Mouse (Mus musculus): ENCODE results near the gene Olfr156. TPM values are rescaled to one million over a fixed set of nuclear protein-coding genes. Genes with fewer than 3 reads are reported as not detected.

The Olfr156 gene
- not detected in 2 replicates for polyA plus RNA-seq (2016; fragmentation: Nextera tagmentation; extraction: Ambion mirVana)

GRCm38 (mm10) chr4:43823845-43824337 lies at the start of gene Olfr156:
TSS of gene Olfr156 (minus strand) at chr4:43823895.
- no peak for ATAC-seq (ENCODE audit: low FRiP score, low read depth)

GRCm38 (mm10) chr4:43869821-43870220 lies 46.1 kb upstream of the Olfr156 start:
- WGBS = 94% methylated on average over 10 of the region's 10 CpGs
- Histone ChIP-seq H3K4me3 (no peak overlapping the region), H3K27ac (replicated peaks) (no peak overlapping the region), H3K27me3 (0 out of 2 replicates have a peak, but pooled peaks cover 3% of the 10 kb centered on the region), H3K4me2 (replicated peaks) (no peak overlapping the region), H3K9me3 (no peaks in the 10 kb centered on the region), H3K4me1 (peaks cover 2% of the 10 kb centered on the region; the same call in 1 of the 2 replicates), H3K36me3 (no peaks in the 10 kb centered on the region), H3K9ac (replicated peaks) (no peak overlapping the region)
- no peak for ATAC-seq (ENCODE audit: low FRiP score, low read depth)

More at GRCm38 (mm10) chr4:43823845-43824337, at the start of gene Olfr156:
- H3K9me3 ChIP-seq = no peaks in the 10 kb centered on the region
- H3K9ac ChIP-seq (replicated peaks) = no peak within 1 kb of the TSS
- no peaks in the 10 kb centered on the region for H3K4me1 ChIP-seq
- no peaks in the 10 kb centered on the region for H3K36me3 ChIP-seq
- H3K27me3 ChIP-seq = no peaks in the 10 kb centered on the region
- H3K4me2 ChIP-seq (replicated peaks) = no peak within 1 kb of the TSS
- H3K4me3 ChIP-seq = no peak within 1 kb of the TSS
- 9% methylated on average over 7 of the region's 7 CpGs for WGBS
- H3K27ac ChIP-seq (replicated peaks) = no peak within 1 kb of the TSS

GRCm38 (mm10) chr4:43863298-43863697 lies 39.6 kb upstream of the Olfr156 start:
- Histone ChIP-seq H3K27me3 (peaks cover 5% of the 10 kb centered on the region; the same call in 1 of the 2 replicates), H3K4me2 (replicated peaks) (no peak overlapping the region), H3K4me1 (no peaks in the 10 kb centered on the region), H3K9me3 (no peaks in the 10 kb centered on the region), H3K36me3 (no peaks in the 10 kb centered on the region), H3K27ac (replicated peaks) (no peak overlapping the region), H3K4me3 (no peak overlapping the region), H3K9ac (replicated peaks) (no peak overlapping the region)
- ATAC-seq (ENCODE audit: low FRiP score, low read depth) = no peak
- WGBS = 75% methylated on average over 4 of the region's 4 CpGs

- Histone ChIP-seq H3K4me1 (no peaks in the 10 kb centered on the region), H3K9ac (replicated peaks) (no peak overlapping the region), H3K36me3 (no peaks in the 10 kb centered on the region), H3K27ac (replicated peaks) (no peak overlapping the region), H3K9me3 (no peaks in the 10 kb centered on the region), H3K27me3 (peaks cover 5% of the 10 kb centered on the region; the same call in 1 of the 2 replicates), H3K4me3 (no peak overlapping the region), H3K4me2 (replicated peaks) (no peak overlapping the region)
- 15% methylated on average over 14 of the region's 14 CpGs for WGBS
- no peak for ATAC-seq (ENCODE audit: low FRiP score, low read depth)
These were observed 37.2 kb upstream of the Olfr156 start for GRCm38 (mm10) chr4:43860744-43861519.

- no peak overlapping the region for H3K27ac ChIP-seq (replicated peaks)
- ATAC-seq (ENCODE audit: low FRiP score, low read depth) = no peak
- WGBS = 79% methylated on average over 10 of the region's 10 CpGs
- H3K4me2 ChIP-seq (replicated peaks) = no peak overlapping the region
- no peak overlapping the region for H3K4me3 ChIP-seq
- no peaks in the 10 kb centered on the region for H3K9me3 ChIP-seq
- peaks cover 5% of the 10 kb centered on the region; the same call in 1 of the 2 replicates for H3K27me3 ChIP-seq
- no peak overlapping the region for H3K9ac ChIP-seq (replicated peaks)
- no peaks in the 10 kb centered on the region for H3K4me1 ChIP-seq
- H3K36me3 ChIP-seq = no peaks in the 10 kb centered on the region
These were observed 36.2 kb upstream of the Olfr156 start for GRCm38 (mm10) chr4:43859886-43860285.

GRCm38 (mm10) chr4:43854101-43854500 lies 30.4 kb upstream of the Olfr156 start:
- H3K4me1 ChIP-seq = no peaks in the 10 kb centered on the region
- no peaks in the 10 kb centered on the region for H3K27me3 ChIP-seq
- H3K4me2 ChIP-seq (replicated peaks) = no peak overlapping the region
- ATAC-seq (ENCODE audit: low FRiP score, low read depth) = no peak
- no peaks in the 10 kb centered on the region for H3K9me3 ChIP-seq
- WGBS = 79% methylated on average over 8 of the region's 8 CpGs
- no peak overlapping the region for H3K9ac ChIP-seq (replicated peaks)
- H3K36me3 ChIP-seq = no peaks in the 10 kb centered on the region
- no peak overlapping the region for H3K4me3 ChIP-seq
- H3K27ac ChIP-seq (replicated peaks) = no peak overlapping the region

- no peak within 1 kb of the TSS for H3K27ac ChIP-seq (replicated peaks)
- no peak within 1 kb of the TSS for H3K9ac ChIP-seq (replicated peaks)
- no peaks in the 10 kb centered on the region for H3K27me3 ChIP-seq
- 88% methylated on average over 6 of the region's 6 CpGs for WGBS
- no peaks in the 10 kb centered on the region for H3K9me3 ChIP-seq
- H3K4me2 ChIP-seq (replicated peaks) = no peak within 1 kb of the TSS
- no peak for ATAC-seq (ENCODE audit: low FRiP score, low read depth)
- H3K4me3 ChIP-seq = no peak within 1 kb of the TSS
- no peaks in the 10 kb centered on the region for H3K36me3 ChIP-seq
- no peaks in the 10 kb centered on the region for H3K4me1 ChIP-seq
These were observed 27.6 kb upstream of the Olfr156 start, which contains the start of gene Olfr155 for GRCm38 (mm10) chr4:43851265-43851664. TSS of gene Olfr155 (plus strand) at chr4:43851565.

- H3K27ac ChIP-seq (replicated peaks) = no peak within 1 kb of the TSS
- H3K4me1 ChIP-seq = no peaks in the 10 kb centered on the region
- H3K4me2 ChIP-seq (replicated peaks) = no peak within 1 kb of the TSS
- H3K36me3 ChIP-seq = no peaks in the 10 kb centered on the region
- no peaks in the 10 kb centered on the region for H3K9me3 ChIP-seq
- 53% methylated on average over 1 of the region's 1 CpGs for WGBS
- no peak within 1 kb of the TSS for H3K4me3 ChIP-seq
- H3K9ac ChIP-seq (replicated peaks) = no peak within 1 kb of the TSS
- no peak for ATAC-seq (ENCODE audit: low FRiP score, low read depth)
- H3K27me3 ChIP-seq = no peaks in the 10 kb centered on the region
These were observed 16.4 kb upstream of the Olfr156 start, which contains the start of gene Olfr157 for GRCm38 (mm10) chr4:43840101-43840500. TSS of gene Olfr157 (minus strand) at chr4:43840201.

- Histone ChIP-seq H3K9ac (replicated peaks) (no peak overlapping the region), H3K9me3 (no peaks in the 10 kb centered on the region), H3K4me3 (no peak overlapping the region), H3K4me2 (replicated peaks) (no peak overlapping the region), H3K36me3 (no peaks in the 10 kb centered on the region), H3K27ac (replicated peaks) (no peak overlapping the region), H3K27me3 (no peaks in the 10 kb centered on the region), H3K4me1 (no peaks in the 10 kb centered on the region)
- 67% methylated on average over 3 of the region's 3 CpGs for WGBS
- no peak for ATAC-seq (ENCODE audit: low FRiP score, low read depth)
These were observed 14.6 kb upstream of the Olfr156 start for GRCm38 (mm10) chr4:43838326-43838725.

- H3K4me2 ChIP-seq (replicated peaks) = no peak overlapping the region
- H3K36me3 ChIP-seq = no peaks in the 10 kb centered on the region
- no peak for ATAC-seq (ENCODE audit: low FRiP score, low read depth)
- H3K9ac ChIP-seq (replicated peaks) = no peak overlapping the region
- H3K27ac ChIP-seq (replicated peaks) = no peak overlapping the region
- no peak overlapping the region for H3K4me3 ChIP-seq
- no peaks in the 10 kb centered on the region for H3K4me1 ChIP-seq
- H3K27me3 ChIP-seq = no peaks in the 10 kb centered on the region
- no peaks in the 10 kb centered on the region for H3K9me3 ChIP-seq
- WGBS = 70% methylated on average over 4 of the region's 4 CpGs
These were observed 11.1 kb upstream of the Olfr156 start for GRCm38 (mm10) chr4:43834749-43835148.

GRCm38 (mm10) chr4:43833752-43834151 lies 10.1 kb upstream of the Olfr156 start:
- ATAC-seq (ENCODE audit: low FRiP score, low read depth) = no peak
- Histone ChIP-seq H3K27ac (replicated peaks) (no peak overlapping the region), H3K27me3 (no peaks in the 10 kb centered on the region), H3K4me3 (no peak overlapping the region), H3K9ac (replicated peaks) (no peak overlapping the region), H3K4me2 (replicated peaks) (no peak overlapping the region), H3K9me3 (no peaks in the 10 kb centered on the region), H3K36me3 (no peaks in the 10 kb centered on the region), H3K4me1 (no peaks in the 10 kb centered on the region)
- 59% methylated on average over 5 of the region's 5 CpGs for WGBS

- no peaks in the 10 kb centered on the region for H3K4me1 ChIP-seq
- H3K4me3 ChIP-seq = no peak overlapping the region
- H3K36me3 ChIP-seq = no peaks in the 10 kb centered on the region
- H3K9ac ChIP-seq (replicated peaks) = no peak overlapping the region
- H3K4me2 ChIP-seq (replicated peaks) = no peak overlapping the region
- H3K9me3 ChIP-seq = no peaks in the 10 kb centered on the region
- no peak for ATAC-seq (ENCODE audit: low FRiP score, low read depth)
- 70% methylated on average over 5 of the region's 5 CpGs for WGBS
- H3K27me3 ChIP-seq = no peaks in the 10 kb centered on the region
- H3K27ac ChIP-seq (replicated peaks) = no peak overlapping the region
These were observed 8.3 kb upstream of the Olfr156 start for GRCm38 (mm10) chr4:43832031-43832430.
